Mouse (Mus musculus): ENCODE measurements at regions not wholly inside any gene's neighbourhood (a gene's known extent, or its start where the extent isn't known, plus 50 kb on each side); places are given as distances from the start of the nearest gene placed in this dataset.
"Not testable (repeated sequence)": the region's sequence is repeated elsewhere in the genome, so short reads cannot be mapped to it uniquely, and the experiment has no call there.

- DNase-seq (ENCODE audit: extremely low read depth, low read depth): no peak
These were observed 189.5 kb upstream of the Tmem45b start for GRCm38 (mm10) chr9:31653788-31654187.

DNA sequence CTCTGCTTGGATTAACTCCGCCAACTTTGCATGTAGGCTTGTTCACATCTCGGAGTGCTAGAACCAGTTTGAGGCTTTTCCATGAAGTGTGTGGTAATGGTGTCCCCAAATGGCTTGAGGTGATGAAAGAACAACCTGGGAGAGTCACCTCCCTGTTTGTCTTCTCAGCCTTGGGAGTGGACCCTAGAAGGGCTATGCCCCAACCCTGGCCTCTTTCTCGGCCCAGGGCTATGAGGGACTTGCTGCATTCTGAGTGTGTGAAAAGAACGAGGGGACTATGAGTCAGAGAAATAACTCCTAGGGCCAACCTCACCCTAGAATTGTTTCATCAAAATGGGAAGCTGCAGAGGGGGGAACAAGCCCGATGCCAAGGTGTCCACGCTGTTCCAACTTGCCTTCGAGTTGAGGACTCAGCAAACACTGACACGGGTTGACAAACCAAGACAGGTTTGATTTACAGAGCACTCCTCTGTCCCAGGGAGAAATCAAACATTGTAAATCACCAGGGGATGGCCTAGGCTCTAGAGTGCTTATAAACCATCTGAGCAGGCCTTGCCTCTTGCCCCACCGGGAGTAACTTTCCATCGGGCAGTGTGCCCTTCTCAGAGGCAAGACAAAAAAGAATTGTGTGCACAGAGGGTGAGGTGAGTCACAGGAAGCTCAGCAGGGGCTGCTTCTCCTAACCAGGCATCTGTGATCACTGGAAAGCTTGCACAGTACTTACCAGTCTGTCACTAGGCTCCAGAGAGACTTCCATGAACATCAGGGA is 186.3 kb upstream of the Tmem45b start:
- no peak for DNase-seq (ENCODE audit: extremely low read depth, low read depth)

- no peak for DNase-seq (ENCODE audit: extremely low read depth, low read depth)
These were observed 184.8 kb upstream of the Tmem45b start for GRCm38 (mm10) chr9:31649073-31649472.

DNA sequence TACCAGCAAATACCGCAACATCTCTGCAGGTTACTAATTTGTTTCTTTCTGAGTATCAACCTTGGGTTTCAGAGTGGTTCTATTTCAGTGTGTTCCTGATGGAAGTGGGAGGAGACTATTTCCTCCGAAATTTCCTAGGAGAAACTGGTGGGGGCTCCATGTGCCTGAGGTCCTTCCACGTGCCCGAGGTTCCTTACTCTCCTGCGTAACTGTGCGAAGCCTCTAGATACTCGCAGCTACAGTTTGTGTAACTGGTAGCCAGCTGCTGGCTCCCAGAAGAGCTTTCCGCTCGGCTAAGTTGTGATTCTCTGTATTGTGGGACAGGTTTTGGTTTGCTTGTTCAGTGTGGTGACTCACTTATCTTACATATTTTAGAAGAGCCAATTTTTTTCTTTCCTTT is 184.3 kb upstream of the Tmem45b start:
- DNase-seq (ENCODE audit: extremely low read depth, low read depth): no peak

- DNase-seq (ENCODE audit: extremely low read depth, low read depth): no peak
These were observed 180.9 kb upstream of the Tmem45b start for GRCm38 (mm10) chr9:31645114-31645513.

DNA sequence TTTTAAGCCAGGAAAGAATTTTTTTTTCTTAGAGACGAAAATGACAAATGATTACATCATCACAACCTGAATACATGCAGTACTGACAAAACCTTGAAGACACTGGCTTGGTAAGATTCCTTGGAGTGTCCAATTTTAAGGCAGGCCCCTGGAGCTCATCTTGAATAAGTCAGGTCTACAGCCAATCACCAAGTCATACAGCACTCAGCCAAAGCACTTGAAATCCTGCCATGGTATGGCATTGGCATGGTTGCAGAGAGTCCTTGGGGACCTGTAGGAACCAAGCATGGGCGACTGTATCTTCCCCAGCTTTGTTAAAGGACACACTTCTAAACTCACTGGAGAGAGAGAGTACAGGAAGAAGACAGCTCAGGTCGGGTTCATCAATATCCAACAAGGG is 179.8 kb upstream of the Tmem45b start:
- DNase-seq (ENCODE audit: extremely low read depth, low read depth): no peak

GRCm38 (mm10) chr9:31642169-31642568 is 177.9 kb upstream of the Tmem45b start:
- DNase-seq (ENCODE audit: extremely low read depth, low read depth): no peak

GRCm38 (mm10) chr9:31628291-31628690 is 164.0 kb upstream of the Tmem45b start:
- DNase-seq (ENCODE audit: extremely low read depth, low read depth): no peak

DNA sequence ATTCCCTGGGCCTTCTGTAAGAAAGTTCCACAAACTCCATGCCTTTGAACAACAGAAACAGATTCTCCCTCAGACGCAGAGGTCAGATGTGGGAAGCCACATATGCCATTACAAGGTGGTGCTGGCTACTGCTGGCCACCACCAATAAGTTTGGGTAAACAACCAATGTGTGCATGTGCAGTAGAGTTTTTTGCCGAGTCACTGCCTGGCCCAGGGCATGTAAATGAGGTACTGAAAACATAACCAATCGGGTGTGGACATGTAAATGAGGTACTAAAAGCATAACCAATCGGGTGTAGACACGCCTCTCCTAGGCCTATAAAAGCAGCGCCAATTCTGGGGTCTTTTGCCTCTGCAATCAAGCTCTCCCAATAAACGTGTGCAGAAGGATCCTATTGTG is 157.3 kb upstream of the Tmem45b start:
- not testable (repeated sequence) for DNase-seq (ENCODE audit: extremely low read depth, low read depth)

GRCm38 (mm10) chr9:31619344-31619743 is 155.1 kb upstream of the Tmem45b start:
- no peak for DNase-seq (ENCODE audit: extremely low read depth, low read depth)

GRCm38 (mm10) chr9:31614250-31614945 is 150.1 kb upstream of the Tmem45b start:
- DNase-seq (ENCODE audit: extremely low read depth, low read depth): no peak

DNA sequence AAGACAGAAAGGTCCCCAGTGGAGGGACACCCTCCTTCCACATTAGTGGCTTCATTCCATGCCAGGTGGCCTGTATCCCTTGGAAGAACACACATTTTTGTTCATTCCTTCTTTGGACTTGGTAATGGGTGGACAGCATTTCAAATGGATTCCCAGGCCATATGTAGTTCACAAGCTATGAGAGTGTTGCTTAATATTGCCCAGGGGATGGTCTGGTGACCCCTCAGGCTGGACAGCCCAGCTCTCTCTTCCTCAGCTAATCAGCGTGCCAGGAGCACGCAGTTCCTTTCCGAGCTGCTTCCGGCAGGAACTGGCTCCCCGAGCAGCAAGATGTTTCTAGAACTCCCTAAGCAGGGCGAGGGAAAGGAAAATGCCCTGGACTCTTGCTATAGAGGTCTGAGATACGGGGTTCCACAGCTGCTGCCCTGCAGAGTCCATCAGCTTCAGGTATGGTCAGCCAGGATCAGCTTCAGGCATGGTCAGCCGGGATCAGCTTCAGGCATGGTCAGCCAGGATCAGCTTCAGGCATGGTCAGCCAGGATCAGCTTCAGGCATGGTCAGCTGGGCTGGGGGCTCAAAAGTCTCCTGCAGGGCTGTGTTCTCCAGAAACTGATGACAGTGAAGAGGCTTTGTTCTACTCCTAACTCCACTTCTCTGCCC is 146.9 kb upstream of the Tmem45b start:
- no peak for DNase-seq (ENCODE audit: extremely low read depth, low read depth)

GRCm38 (mm10) chr9:31610631-31611030 is 146.4 kb upstream of the Tmem45b start:
- DNase-seq (ENCODE audit: extremely low read depth, low read depth): no peak

DNA sequence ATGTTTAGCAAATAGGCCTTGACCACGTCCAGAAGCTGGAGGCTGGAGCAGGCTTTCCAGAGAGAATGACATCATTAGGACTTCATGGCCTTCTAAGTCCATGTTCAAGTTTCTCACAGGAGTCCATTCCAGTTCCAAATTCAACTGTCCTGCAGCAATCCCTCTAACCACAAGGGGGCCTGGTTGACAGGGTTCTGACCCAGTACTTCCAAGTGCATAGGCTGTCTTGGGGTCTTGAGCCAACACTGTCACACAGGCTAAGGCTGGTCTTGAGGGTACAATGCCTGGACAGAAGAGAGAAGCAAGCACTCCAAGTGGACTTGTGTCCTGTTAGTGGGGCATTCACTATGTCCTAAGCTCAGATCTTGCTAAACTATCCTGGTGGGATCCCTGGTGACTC is 145.9 kb upstream of the Tmem45b start:
- no peak for DNase-seq (ENCODE audit: extremely low read depth, low read depth)

DNA sequence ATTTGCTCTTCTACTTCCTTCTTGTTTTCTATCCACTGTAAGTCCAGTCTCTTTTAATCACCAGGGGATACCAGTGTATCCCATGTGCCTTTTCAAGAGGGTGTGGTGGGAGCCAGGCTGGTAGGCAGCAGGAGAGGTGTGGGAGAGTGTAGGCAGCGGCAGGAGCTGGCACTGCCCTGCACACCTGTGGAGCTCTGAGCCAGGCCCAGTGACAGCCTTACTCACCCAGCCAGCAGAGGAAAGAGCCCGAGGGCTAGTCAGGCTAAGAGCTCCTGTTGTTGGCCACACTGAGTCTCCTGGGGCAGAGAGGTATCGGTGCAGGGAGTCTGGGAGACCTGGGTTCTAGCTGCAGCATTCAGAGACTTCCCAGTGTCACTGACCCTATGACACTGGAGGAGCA is 145.5 kb upstream of the Tmem45b start:
- DNase-seq (ENCODE audit: extremely low read depth, low read depth): no peak

- no peak for DNase-seq (ENCODE audit: extremely low read depth, low read depth)
These were observed 144.0 kb upstream of the Tmem45b start for GRCm38 (mm10) chr9:31608084-31608870.

GRCm38 (mm10) chr9:31606936-31607335 is 142.7 kb upstream of the Tmem45b start:
- DNase-seq (ENCODE audit: extremely low read depth, low read depth): no peak

DNA sequence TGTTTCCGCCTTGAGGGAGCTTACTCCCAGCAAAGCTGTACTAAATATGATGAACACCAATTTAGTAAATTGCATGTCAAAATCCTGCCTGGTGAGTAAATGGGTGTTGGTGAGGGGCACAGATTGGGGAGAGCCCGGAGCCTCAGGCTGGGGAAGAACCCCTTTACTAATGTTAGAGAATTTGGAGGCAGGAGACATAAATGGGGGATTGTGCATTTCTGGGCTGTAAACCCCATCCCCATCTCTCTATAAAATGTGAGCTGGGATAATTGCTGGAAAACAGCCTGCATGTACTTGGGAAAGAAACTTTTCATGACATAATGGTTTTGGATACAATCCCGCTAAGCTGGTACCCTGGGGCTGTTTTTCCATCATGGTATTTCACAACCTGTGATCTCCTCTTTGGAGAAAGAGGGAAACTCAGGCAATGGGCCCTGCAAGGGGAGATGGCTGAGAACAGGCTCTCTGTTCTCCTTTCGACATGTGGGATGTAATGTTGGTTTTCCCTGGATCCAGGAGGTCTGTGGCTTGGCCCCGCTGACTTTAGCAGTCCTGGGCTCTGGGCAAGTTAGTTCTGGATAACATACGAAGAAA is 140.3 kb upstream of the Tmem45b start:
- no peak for DNase-seq (ENCODE audit: extremely low read depth, low read depth)

GRCm38 (mm10) chr9:31602707-31603106 is 138.4 kb upstream of the Tmem45b start:
- DNase-seq (ENCODE audit: extremely low read depth, low read depth): no peak

DNA sequence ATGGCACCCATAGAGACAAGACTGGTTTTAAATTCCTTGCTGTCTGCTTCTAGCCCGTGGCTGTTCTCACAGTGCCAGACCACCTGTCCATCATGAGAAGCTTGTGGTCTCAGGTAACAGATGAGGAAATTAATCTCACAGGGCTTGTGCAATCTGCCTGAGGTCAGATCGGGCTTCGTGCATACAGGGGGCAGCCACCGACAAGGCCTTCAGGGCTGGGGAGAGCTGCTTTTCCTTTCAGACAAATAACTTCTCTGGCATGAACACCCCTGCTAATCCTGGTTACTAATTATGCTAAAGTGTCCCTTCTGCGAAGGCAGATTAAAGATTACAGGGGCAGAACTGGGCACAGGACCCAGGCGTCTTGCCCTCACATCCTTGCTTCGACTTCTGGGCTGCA is 130.8 kb upstream of the Tmem45b start:
- no peak for DNase-seq (ENCODE audit: extremely low read depth, low read depth)

DNA sequence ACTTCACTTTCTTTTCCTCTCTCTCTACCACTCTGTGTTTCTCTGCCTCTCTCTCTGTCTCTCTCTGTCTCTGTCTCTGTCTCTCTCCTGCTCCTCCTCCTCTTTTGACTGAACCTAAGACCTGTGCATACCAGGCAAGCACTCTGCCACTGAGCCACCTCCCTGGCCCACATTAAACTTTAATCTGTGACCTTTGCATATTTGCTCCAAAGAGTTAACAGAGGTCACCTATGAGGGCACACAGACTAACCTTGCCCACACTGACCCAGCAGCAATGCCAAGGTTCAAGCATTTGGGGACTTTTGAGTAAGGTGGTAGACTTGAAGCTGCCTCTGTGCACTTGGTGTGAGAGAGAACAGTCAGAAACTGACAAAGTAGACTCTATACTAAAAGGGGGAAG is 123.4 kb upstream of the Tmem45b start:
- no peak for DNase-seq (ENCODE audit: extremely low read depth, low read depth)
